Mouse (Mus musculus) bone marrow macrophage, adult 2 months (primary cell): ENCODE results near the gene D17H6S53E.

Source experiments
- CTCF ChIP-seq: IDR thresholded peaks from 2 replicates; pipeline ENCODE4 v1.5.1; 2012; ENCODE audit warnings: low read depth, mild to moderate bottlenecking, low read length, moderate library complexity
- POLR2A ChIP-seq: IDR thresholded peaks from 2 replicates; pipeline ENCODE4 v1.6.1; 2012; ENCODE audit warnings: mild to moderate bottlenecking, low read depth, low read length, borderline replicate concordance

DNA sequence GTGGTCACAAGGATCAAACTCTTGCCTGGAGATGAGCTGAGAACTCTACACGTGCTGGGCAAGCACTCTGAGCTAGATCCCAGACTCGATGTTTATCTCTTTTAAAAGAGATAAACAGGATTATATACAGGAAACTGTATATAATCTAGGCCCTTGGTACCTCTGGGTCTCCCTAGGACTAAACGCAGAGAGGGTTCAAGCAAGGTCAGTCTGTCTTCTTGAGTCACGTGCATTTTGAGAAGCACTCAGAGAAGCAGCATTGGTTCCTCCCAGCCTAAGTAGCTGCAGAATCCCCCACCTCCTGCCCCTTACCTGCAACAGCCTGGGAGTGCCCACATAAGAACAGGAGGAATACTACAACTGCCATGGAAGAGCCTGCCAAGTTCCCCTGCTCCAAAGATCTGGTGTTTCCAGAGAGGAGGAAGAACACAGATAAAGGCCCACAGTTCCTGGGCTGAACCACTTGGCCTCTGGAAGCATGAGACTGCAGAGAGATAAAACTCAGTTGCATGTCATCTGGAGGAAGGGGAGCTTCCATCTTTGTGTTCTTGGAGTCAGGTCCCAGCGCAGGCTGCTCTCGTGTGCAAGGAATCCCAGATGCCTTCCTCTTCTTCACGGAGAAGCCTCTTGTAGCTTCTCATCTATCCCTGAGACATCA is 40.8 kb upstream of the D17H6S53E start, which contains the start of gene Ly6g6f:
- TF ChIP-seq POLR2A (no peak), CTCF (no peak)
